Mouse (Mus musculus): ENCODE results near the gene Dnah6. TPM values are rescaled to one million over a fixed set of nuclear protein-coding genes. Genes with fewer than 3 reads are reported as not detected.
A peak's percentile ranks its signal among the peaks of the same experiment; 100 is the strongest.

Gene Dnah6
- polyA plus RNA-seq, 1 experiment = 1.0 TPM

- DNase-seq (ENCODE audit: low read depth) = no peak
These were observed 28.4 kb upstream of the Dnah6 start for GRCm38 (mm10) chr6:73249851-73250250.

GRCm38 (mm10) chr6:73249049-73249422, 27.6 kb upstream of the Dnah6 start:
- no peak for TF ChIP-seq CTCF (IDR thresholded peaks at IDR 0.05; ENCODE audit: borderline replicate concordance, extremely low read depth, insufficient read depth, insufficient read length)
- TF ChIP-seq POLR2A (IDR thresholded peaks at IDR 0.05; ENCODE audit: borderline replicate concordance, extremely low read depth, insufficient read depth, insufficient read length, poor library complexity, severe bottlenecking) = no peak
- peak; percentile 31 for DNase-seq (ENCODE audit: low read depth)

More at GRCm38 (mm10) chr6:73249851-73250250, 28.4 kb upstream of the Dnah6 start:
- no peak for TF ChIP-seq POLR2A (IDR thresholded peaks at IDR 0.05; ENCODE audit: borderline replicate concordance, extremely low read depth, insufficient read depth, insufficient read length, poor library complexity, severe bottlenecking)
- TF ChIP-seq CTCF (IDR thresholded peaks at IDR 0.05; ENCODE audit: borderline replicate concordance, extremely low read depth, insufficient read depth, insufficient read length) = no peak

- TF ChIP-seq POLR2A (IDR thresholded peaks at IDR 0.05; ENCODE audit: borderline replicate concordance, extremely low read depth, insufficient read depth, insufficient read length, poor library complexity, severe bottlenecking) (peak; percentile 69; the same call in 1 of the 2 replicates), CTCF (IDR thresholded peaks at IDR 0.05; ENCODE audit: borderline replicate concordance, extremely low read depth, insufficient read depth, insufficient read length) (no peak)
- DNase-seq (ENCODE audit: low read depth) = peak; percentile 96
These were observed 27.0 kb upstream of the Dnah6 start, which contains the start of gene Suclg1 for GRCm38 (mm10) chr6:73248237-73249048. Suclg1 (plus strand) TSS chr6:73248382.

- no peak for TF ChIP-seq POLR2A (IDR thresholded peaks at IDR 0.05; ENCODE audit: borderline replicate concordance, extremely low read depth, insufficient read depth, insufficient read length, poor library complexity, severe bottlenecking)
- peak; percentile 25; the same call in 1 of the 2 replicates for TF ChIP-seq CTCF (IDR thresholded peaks at IDR 0.05; ENCODE audit: borderline replicate concordance, extremely low read depth, insufficient read depth, insufficient read length)
- peak; percentile 50 for DNase-seq (ENCODE audit: low read depth)
These were observed 26.0 kb upstream of the Dnah6 start for GRCm38 (mm10) chr6:73247452-73247851.

- DNase-seq (ENCODE audit: low read depth) = no peak
- TF ChIP-seq CTCF (IDR thresholded peaks at IDR 0.05; ENCODE audit: borderline replicate concordance, extremely low read depth, insufficient read depth, insufficient read length) (no peak), POLR2A (IDR thresholded peaks at IDR 0.05; ENCODE audit: borderline replicate concordance, extremely low read depth, insufficient read depth, insufficient read length, poor library complexity, severe bottlenecking) (no peak)
These were observed 25.4 kb upstream of the Dnah6 start for GRCm38 (mm10) chr6:73246821-73247220.

GRCm38 (mm10) chr6:73235650-73236049, 14.2 kb upstream of the Dnah6 start:
- DNase-seq (ENCODE audit: low read depth) = no peak
- TF ChIP-seq CTCF (IDR thresholded peaks at IDR 0.05; ENCODE audit: borderline replicate concordance, extremely low read depth, insufficient read depth, insufficient read length) = no peak
- TF ChIP-seq POLR2A (IDR thresholded peaks at IDR 0.05; ENCODE audit: borderline replicate concordance, extremely low read depth, insufficient read depth, insufficient read length, poor library complexity, severe bottlenecking) = no peak

- no peak for DNase-seq (ENCODE audit: low read depth)
- TF ChIP-seq CTCF (IDR thresholded peaks at IDR 0.05; ENCODE audit: borderline replicate concordance, extremely low read depth, insufficient read depth, insufficient read length) (no peak), POLR2A (IDR thresholded peaks at IDR 0.05; ENCODE audit: borderline replicate concordance, extremely low read depth, insufficient read depth, insufficient read length, poor library complexity, severe bottlenecking) (no peak)
These were observed 12.9 kb upstream of the Dnah6 start for GRCm38 (mm10) chr6:73234302-73234900.

- TF ChIP-seq CTCF (IDR thresholded peaks at IDR 0.05; ENCODE audit: borderline replicate concordance, extremely low read depth, insufficient read depth, insufficient read length) (0 out of 2 replicates have a peak, but pooled peaks have one; percentile 9), POLR2A (IDR thresholded peaks at IDR 0.05; ENCODE audit: borderline replicate concordance, extremely low read depth, insufficient read depth, insufficient read length, poor library complexity, severe bottlenecking) (no peak)
- DNase-seq (ENCODE audit: low read depth) = no peak
These were observed 11.8 kb upstream of the Dnah6 start for GRCm38 (mm10) chr6:73233202-73233726.

GRCm38 (mm10) chr6:73232152-73232584, 10.7 kb upstream of the Dnah6 start:
- TF ChIP-seq POLR2A (IDR thresholded peaks at IDR 0.05; ENCODE audit: borderline replicate concordance, extremely low read depth, insufficient read depth, insufficient read length, poor library complexity, severe bottlenecking) (no peak), CTCF (IDR thresholded peaks at IDR 0.05; ENCODE audit: borderline replicate concordance, extremely low read depth, insufficient read depth, insufficient read length) (no peak)
- no peak for DNase-seq (ENCODE audit: low read depth)

GRCm38 (mm10) chr6:73228881-73229280, 7.4 kb upstream of the Dnah6 start:
- no peak for DNase-seq (ENCODE audit: low read depth)
- TF ChIP-seq POLR2A (IDR thresholded peaks at IDR 0.05; ENCODE audit: borderline replicate concordance, extremely low read depth, insufficient read depth, insufficient read length, poor library complexity, severe bottlenecking) (no peak), CTCF (IDR thresholded peaks at IDR 0.05; ENCODE audit: borderline replicate concordance, extremely low read depth, insufficient read depth, insufficient read length) (no peak)

GRCm38 (mm10) chr6:73228408-73228807, 7.0 kb upstream of the Dnah6 start:
- TF ChIP-seq CTCF (IDR thresholded peaks at IDR 0.05; ENCODE audit: borderline replicate concordance, extremely low read depth, insufficient read depth, insufficient read length) (no peak), POLR2A (IDR thresholded peaks at IDR 0.05; ENCODE audit: borderline replicate concordance, extremely low read depth, insufficient read depth, insufficient read length, poor library complexity, severe bottlenecking) (no peak)

More at GRCm38 (mm10) chr6:73228408-73228807, 7.0 kb upstream of the Dnah6 start:
- DNase-seq (ENCODE audit: low read depth) = peak; percentile 7
